Mouse (Mus musculus) cerebellum, adult 2 months (tissue): ENCODE results near the gene Med24. TPM values are rescaled to one million over a fixed set of nuclear protein-coding genes. Genes with fewer than 3 reads are reported as not detected.

Experiments
- DNase-seq, 2 experiments: peaks; one replicate each; pipeline ENCODE4 v3.0.0; 2021
- H3K27ac ChIP-seq: fragments of 200-500 bp; 2 replicates; pipeline ENCODE4 v1.5.1; 2012; ENCODE audit warnings: low read length, control low read depth, inconsistent platforms; ENCODE audit not compliant: insufficient read depth
- H3K27me3 ChIP-seq: fragments of 200-500 bp; 2 replicates; pipeline ENCODE4 v1.6.1; 2012; ENCODE audit warnings: inconsistent platforms, mild to moderate bottlenecking, low read length, moderate library complexity; ENCODE audit not compliant: control insufficient read depth, insufficient read depth
- H3K4me1 ChIP-seq: fragments of 200-500 bp; 2 replicates; pipeline ENCODE4 v1.6.1; 2011; ENCODE audit warnings: low read length; ENCODE audit not compliant: control insufficient read depth, insufficient read depth
- H3K4me3 ChIP-seq: fragments of 200-500 bp; replicated peaks from 2 replicates; pipeline ENCODE3; 2011; ENCODE audit warnings: mild to moderate bottlenecking, low read depth, low read length, control low read depth; ENCODE audit not compliant: insufficient read depth
- CTCF ChIP-seq: fragments of 200-500 bp; IDR thresholded peaks from 2 replicates; pipeline ENCODE4 v1.5.1; 2011; ENCODE audit warnings: low read depth, mild to moderate bottlenecking, control low read depth, low read length, moderate library complexity, borderline replicate concordance; ENCODE audit not compliant: insufficient read depth
- POLR2A ChIP-seq: fragments of 200-500 bp; IDR thresholded peaks from 2 replicates; pipeline ENCODE4 v1.6.1; 2011; ENCODE audit warnings: low read length, control low read depth, borderline replicate concordance; ENCODE audit not compliant: insufficient read depth
- WGBS: fragments of 180-500 bp; shearing (Covaris S2); methylation state at CpG from one replicate; pipeline ENCODE4 v1.1.7; 2018; 5-methylcytosine and 5-hydroxymethylcytosine counted together
- polyA plus RNA-seq: library from polyadenylated mRNA; depleted of rRNA; stranded (reverse); fragments of >200 nt; gene quantifications from 2 replicates; pipeline ENCODE4 v1.2.3, GENCODE M21; 2012

Med24 gene
- polyA plus RNA-seq, 1 experiment, result 105 TPM

DNA sequence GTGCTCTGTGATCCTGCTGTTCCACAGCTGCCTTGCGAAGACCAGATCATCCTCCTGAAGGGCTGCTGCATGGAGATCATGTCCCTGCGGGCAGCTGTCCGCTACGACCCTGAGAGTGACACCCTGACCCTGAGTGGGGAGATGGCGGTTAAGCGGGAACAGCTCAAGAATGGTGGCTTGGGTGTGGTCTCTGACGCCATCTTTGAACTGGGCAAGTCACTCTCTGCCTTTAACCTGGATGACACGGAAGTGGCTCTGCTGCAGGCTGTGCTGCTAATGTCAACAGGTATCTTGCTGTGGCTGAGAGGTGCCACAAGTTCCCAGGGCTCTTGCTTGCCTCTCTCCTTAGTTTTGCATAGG is 34.2 kb upstream of the Med24 start:
- TF ChIP-seq POLR2A, result no peak
- no peak for TF ChIP-seq CTCF
- peaks cover 26% of the 10 kb centered on the region for H3K4me1 ChIP-seq
- H3K27me3 ChIP-seq, result no peaks in the 10 kb centered on the region
- WGBS, result 84% methylated on average over 8 of the region's 8 CpGs
- H3K27ac ChIP-seq, result no peak overlapping the region
- H3K4me3 ChIP-seq, result no peak overlapping the region
- no peak for DNase-seq

DNA sequence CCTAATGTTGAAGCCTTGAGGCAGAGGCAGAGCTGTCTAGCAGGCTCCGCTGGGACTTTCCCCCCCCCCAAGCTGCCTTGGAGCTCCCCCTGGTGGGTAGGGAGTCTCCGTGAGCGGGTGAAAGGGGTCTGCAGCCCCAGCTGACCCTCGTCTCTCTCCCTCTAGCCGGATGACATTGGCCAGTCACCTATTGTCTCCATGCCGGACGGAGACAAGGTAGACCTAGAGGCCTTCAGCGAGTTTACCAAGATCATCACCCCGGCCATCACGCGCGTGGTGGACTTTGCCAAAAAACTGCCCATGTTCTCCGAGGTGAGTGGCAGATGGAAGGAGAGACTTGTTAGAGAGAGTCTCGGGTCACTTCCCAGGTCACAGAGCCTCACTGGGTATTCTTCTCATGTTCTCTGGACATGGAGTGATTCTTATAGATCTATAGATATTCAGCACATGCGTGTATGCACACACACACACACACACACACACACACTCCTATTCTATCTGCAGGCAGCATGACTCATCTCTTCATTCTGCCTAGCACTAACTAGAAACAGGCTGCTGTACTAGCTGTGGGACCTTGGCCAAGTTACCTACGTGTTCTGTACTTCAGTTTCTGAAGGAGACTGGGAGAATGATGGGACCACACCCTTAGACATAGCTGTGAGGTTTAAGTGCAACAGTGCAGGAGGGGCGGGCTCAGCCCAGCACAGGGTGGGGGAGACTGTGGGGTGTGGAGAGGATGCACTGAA is 33.7 kb upstream of the Med24 start:
- no peak overlapping the region for H3K27ac ChIP-seq
- H3K4me1 ChIP-seq, result peaks cover 20% of the 10 kb centered on the region
- H3K4me3 ChIP-seq, result no peak overlapping the region
- DNase-seq, result peak; percentile 25 to 37
- WGBS, result 49% methylated on average over 17 of the region's 17 CpGs
- H3K27me3 ChIP-seq, result no peaks in the 10 kb centered on the region
- no peak for TF ChIP-seq POLR2A
- peak; percentile 18; the same call in 1 of the 2 replicates for TF ChIP-seq CTCF

DNA sequence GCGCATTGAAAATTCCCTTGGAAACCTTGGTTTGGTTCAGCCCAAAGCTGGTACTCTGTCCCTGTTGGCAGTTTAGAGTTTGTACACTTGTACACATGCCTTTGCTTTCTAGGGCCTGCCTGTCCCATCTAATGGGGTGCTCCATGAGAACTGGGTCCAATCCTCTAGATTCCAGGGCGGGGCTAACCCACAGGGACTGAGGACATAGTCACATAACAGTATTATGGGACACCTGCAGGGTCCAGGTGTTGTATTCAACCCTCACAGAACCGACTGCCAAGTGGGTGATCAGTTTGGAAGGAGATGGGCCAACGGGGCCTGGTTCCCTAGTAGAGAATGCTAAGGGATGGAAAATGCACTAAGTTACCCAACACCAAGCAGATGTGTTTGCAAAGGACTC is 32.7 kb upstream of the Med24 start:
- 82% methylated on average over 4 of the region's 4 CpGs for WGBS
- DNase-seq, result no peak
- TF ChIP-seq POLR2A, result no peak
- no peak for TF ChIP-seq CTCF
- H3K27ac ChIP-seq, result no peak overlapping the region
- H3K4me1 ChIP-seq, result peaks cover 16% of the 10 kb centered on the region
- H3K4me3 ChIP-seq, result no peak overlapping the region
- no peaks in the 10 kb centered on the region for H3K27me3 ChIP-seq

DNA sequence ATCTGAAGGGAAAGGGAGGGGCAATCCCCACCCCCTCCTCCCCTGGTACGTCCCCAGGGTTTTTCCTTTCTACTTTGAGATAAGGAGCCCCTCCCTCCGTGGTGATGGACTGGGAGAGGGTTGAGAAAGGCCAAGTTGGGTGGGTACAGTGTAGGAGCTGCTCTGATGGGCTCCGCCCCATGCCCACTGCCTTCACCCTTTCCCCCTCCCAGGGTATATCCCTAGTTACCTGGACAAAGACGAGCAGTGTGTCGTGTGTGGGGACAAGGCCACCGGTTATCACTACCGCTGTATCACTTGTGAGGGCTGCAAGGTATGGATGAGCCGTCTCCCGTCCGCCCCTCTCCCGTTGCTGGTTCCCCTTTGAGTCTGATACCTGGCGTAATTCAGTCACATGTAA is 27.5 kb upstream of the Med24 start:
- WGBS, result 87% methylated on average over 12 of the region's 12 CpGs
- Histone ChIP-seq H3K4me3 (no peak overlapping the region), H3K4me1 (peaks cover 45% of the 10 kb centered on the region), H3K27ac (peak overlapping the region; percentile 68; the same call in 1 of the 2 replicates), H3K27me3 (no peaks in the 10 kb centered on the region)
- no peak for DNase-seq
- no peak for TF ChIP-seq POLR2A
- TF ChIP-seq CTCF, result no peak

DNA sequence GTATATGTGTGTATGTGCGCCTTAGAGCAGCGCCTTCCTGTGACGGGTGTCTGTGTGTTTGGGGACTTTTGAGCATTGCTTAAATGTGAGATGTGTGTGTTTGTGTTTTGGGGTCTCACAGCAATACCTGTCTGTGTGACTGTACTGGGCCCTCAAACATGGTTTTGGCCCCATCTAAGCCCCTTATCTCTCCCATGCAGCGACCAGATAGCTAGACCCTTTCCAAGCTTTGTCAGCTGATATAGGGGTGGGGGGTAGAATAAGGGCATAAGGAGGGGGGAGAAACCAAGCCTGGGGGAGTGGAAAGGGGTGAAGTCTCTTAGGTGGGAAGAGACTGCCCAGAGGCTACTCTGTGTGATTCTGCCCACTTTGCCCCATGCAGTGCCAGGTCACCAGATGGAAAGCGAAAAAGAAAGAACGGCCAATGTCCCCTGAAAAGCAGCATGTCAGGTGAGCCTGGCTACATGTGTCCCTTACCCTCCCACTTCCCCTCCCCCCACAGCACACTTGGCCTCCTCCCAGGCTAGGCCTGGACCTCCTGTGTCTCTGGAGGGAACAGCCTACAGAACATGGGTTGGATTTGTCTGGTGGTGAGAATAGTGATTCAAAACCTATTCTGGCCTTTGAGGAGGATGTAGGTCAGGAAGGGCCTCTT is 26.6 kb upstream of the Med24 start:
- no peaks in the 10 kb centered on the region for H3K27me3 ChIP-seq
- peaks cover 52% of the 10 kb centered on the region for H3K4me1 ChIP-seq
- no peak overlapping the region for H3K4me3 ChIP-seq
- DNase-seq, result peak; percentile 59 to 65
- peak overlapping the region; percentile 68 for H3K27ac ChIP-seq
- 61% methylated on average over 6 of the region's 6 CpGs for WGBS
- no peak for TF ChIP-seq POLR2A
- TF ChIP-seq CTCF, result no peak

DNA sequence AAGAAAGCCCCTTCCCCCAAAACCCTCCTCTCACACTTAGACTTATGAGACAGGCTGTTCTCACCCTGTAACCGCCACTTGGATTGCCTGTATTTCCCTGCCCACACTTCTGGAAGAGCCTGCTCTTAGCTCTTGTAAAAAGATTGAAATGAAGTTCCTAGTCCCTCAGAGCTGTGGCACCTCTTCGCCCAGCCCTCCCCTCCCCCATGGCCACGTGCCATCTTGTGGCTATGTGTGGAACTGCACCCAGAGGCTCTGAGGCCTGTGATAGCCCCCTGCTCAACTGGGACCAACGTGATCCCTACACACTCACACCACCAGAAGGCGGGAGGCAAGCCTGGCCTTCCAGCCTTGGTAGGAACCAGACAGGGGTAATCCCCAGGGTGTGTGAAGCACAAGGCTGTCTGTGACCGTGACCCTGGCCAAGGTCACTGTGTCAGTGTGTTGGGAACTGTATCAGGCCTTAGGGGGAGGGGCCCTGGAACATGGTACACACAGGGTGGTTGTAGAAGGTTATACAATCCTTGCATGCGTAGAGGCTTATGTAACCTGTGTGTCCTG is 25.5 kb upstream of the Med24 start:
- 13% methylated on average over 7 of the region's 7 CpGs for WGBS
- peaks cover 64% of the 10 kb centered on the region for H3K4me1 ChIP-seq
- no peak overlapping the region for H3K4me3 ChIP-seq
- peak; percentile 72 to 79 for DNase-seq
- no peaks in the 10 kb centered on the region for H3K27me3 ChIP-seq
- TF ChIP-seq CTCF, result peak; percentile 97
- TF ChIP-seq POLR2A, result no peak
- H3K27ac ChIP-seq, result peak overlapping the region; percentile 80

DNA sequence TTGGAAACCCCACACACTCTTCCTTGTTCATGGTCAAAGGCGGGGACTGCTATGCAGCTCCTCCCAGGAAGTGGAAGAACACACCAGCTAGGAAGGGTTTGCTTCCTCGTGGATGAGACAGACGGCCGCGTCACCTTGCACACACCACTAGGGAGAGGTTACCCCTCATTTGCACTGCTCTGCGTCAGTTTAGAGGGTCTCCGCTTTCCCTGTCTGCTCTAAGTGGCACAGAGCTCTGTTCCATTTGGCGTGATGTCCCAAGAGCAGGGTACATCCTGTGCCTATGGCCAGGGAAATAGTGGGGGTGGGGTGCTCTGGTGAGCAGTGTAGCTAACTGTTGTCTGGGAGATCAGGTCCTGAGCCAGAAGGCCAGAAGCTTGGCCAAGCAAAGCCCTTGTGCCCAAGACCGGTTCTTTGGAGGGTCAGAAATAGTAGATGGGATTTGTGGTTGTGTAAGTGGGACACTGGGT is 25.0 kb upstream of the Med24 start:
- DNase-seq, result peak in 1 of 2 experiments; percentile 54
- H3K4me1 ChIP-seq, result peaks cover 69% of the 10 kb centered on the region
- TF ChIP-seq POLR2A (no peak), CTCF (no peak)
- WGBS, result 28% methylated on average over 9 of the region's 9 CpGs
- H3K4me3 ChIP-seq, result no peak overlapping the region
- H3K27ac ChIP-seq, result peak overlapping the region; percentile 80
- no peaks in the 10 kb centered on the region for H3K27me3 ChIP-seq

DNA sequence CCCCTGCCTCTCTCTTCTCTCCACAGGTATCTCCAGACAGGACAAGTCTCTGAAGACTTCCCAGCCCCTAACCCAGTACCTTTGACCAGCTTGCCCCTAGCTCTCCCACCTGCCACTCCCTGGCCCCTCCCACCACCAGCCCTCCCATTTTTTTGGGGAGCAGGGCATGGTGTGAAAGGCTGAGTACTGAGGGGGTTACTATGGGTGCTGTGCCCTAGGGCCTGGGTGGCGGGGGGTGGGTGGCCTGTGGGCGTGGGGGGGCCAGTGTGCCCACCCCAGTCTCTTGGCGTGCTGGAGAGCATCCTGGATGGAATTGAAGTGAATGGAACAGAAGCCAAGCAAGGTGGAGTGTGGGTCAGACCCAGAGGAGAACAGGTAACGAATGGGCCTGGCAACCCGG is 24.0 kb upstream of the Med24 start:
- Histone ChIP-seq H3K4me3 (no peak overlapping the region), H3K27ac (peak overlapping the region; percentile 80; the same call in 1 of the 2 replicates), H3K27me3 (no peaks in the 10 kb centered on the region), H3K4me1 (peaks cover 78% of the 10 kb centered on the region)
- no peak for TF ChIP-seq CTCF
- TF ChIP-seq POLR2A, result no peak
- DNase-seq, result no peak
- 72% methylated on average over 5 of the region's 5 CpGs for WGBS
